Mouse (Mus musculus): ENCODE data around the gene Ewsr1. TPM values are rescaled to one million over a fixed set of nuclear protein-coding genes. Genes with fewer than 3 reads are reported as not detected.

Ewsr1 gene
- total and polyA plus RNA-seq, 3 experiments: 452 to 1,336 (median 570) TPM

GRCm38 (mm10) chr11:5033136-5033535 lies 65.9 kb downstream of the Ewsr1 start:
- no peaks in the 10 kb centered on the region for H3K27me3 ChIP-seq (ENCODE audit: control insufficient read depth in 1 of 2, insufficient read depth in 2 of 2, low read length in 2 of 2)
- peaks cover 0 to 18% of the 10 kb centered on the region in 2 experiments; a peak in 3 of 4 replicates for H3K36me3 ChIP-seq (ENCODE audit: control insufficient read depth in 1 of 2, insufficient read depth in 2 of 2, low read length in 2 of 2)
- H3K9ac ChIP-seq (ENCODE audit: control insufficient read depth, low read depth, low read length, poor library complexity, severe bottlenecking): no peak overlapping the region
- H3K79me2 ChIP-seq (ENCODE audit: control insufficient read depth, insufficient read depth, low read length, poor library complexity): no peaks in the 10 kb centered on the region
- H3K4me1 ChIP-seq (ENCODE audit: control insufficient read depth in 1 of 2, insufficient read depth in 2 of 2, low read length in 2 of 2): no peaks in the 10 kb centered on the region
- no peak overlapping the region for H3K4me3 ChIP-seq (ENCODE audit: control insufficient read depth in 1 of 2, insufficient read depth in 1 of 2, low read depth in 2 of 2, low read length in 2 of 2)
- no peaks in the 10 kb centered on the region for H3K9me3 ChIP-seq (replicated peaks; ENCODE audit: insufficient read depth, low read length)
- no peak overlapping the region for H3K27ac ChIP-seq (ENCODE audit: control insufficient read depth, low read depth, low read length)
- DNase-seq (ENCODE audit: low read depth, low spot score): peak; percentile 63
- TF ChIP-seq RCOR1 (IDR thresholded peaks at IDR 0.05; ENCODE audit: low read depth, low read length) (peak; percentile 83; the same call in 1 of the 2 replicates), ETS1 (IDR thresholded peaks at IDR 0.05; ENCODE audit: low read depth, low read length) (peak; percentile 43; the same call in 1 of the 2 replicates), UBTF (IDR thresholded peaks at IDR 0.05; ENCODE audit: borderline replicate concordance, insufficient read depth, low read depth, low read length) (no peak), NRF1 (IDR thresholded peaks at IDR 0.05; ENCODE audit: insufficient read depth, low read depth, low read length, poor library complexity, severe bottlenecking) (no peak), SIN3A (IDR thresholded peaks at IDR 0.05; ENCODE audit: low read length) (peak; percentile 33; the same call in 1 of the 2 replicates), MXI1 (IDR thresholded peaks at IDR 0.05; ENCODE audit: low read depth, low read length) (0 out of 2 replicates have a peak, but pooled peaks have one; percentile 25), EP300 (IDR thresholded peaks at IDR 0.05; ENCODE audit: low read depth in 1 of 2, low read length in 2 of 2) (peak; percentile 34 to 42; a peak in 3 of 4 replicates), CHD1 (IDR thresholded peaks at IDR 0.05; ENCODE audit: low read depth, low read length) (no peak)

- DNase-seq (ENCODE audit: low read depth, low spot score): no peak
- Histone ChIP-seq H3K79me2 (ENCODE audit: control insufficient read depth, insufficient read depth, low read length, poor library complexity) (no peaks in the 10 kb centered on the region), H3K4me1 (ENCODE audit: control insufficient read depth in 1 of 2, insufficient read depth in 2 of 2, low read length in 2 of 2) (no peaks in the 10 kb centered on the region)
Observed at GRCm38 (mm10) chr11:5032706-5033105, 66.4 kb downstream of the Ewsr1 start.

DNA sequence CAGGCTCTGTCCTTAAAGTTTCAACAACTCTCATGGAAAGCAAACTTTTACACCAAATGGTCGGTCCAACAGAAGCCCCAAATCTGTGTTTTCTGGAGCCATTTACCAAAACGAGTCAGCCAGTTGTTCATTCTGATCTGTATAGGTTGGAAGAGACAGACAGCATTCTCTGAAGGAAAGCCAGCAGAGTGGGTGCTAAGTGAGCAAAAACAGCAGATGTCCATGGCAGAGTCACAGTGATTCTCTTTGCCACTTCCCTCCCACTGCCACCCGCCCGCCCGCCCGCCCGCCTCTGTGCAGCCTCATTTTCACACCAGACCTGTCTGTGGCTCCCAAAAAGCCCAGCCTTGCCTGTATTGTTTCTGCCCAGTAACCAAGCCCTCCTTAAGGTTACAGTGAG lies 70.8 kb downstream of the Ewsr1 start:
- Histone ChIP-seq H3K27ac (ENCODE audit: control insufficient read depth, low read depth, low read length) (no peak overlapping the region), H3K9me3 (replicated peaks; ENCODE audit: insufficient read depth, low read length) (no peaks in the 10 kb centered on the region), H3K9ac (ENCODE audit: control insufficient read depth, low read depth, low read length, poor library complexity, severe bottlenecking) (no peak overlapping the region), H3K79me2 (ENCODE audit: control insufficient read depth, insufficient read depth, low read length, poor library complexity) (no peaks in the 10 kb centered on the region), H3K4me3 (ENCODE audit: control insufficient read depth in 1 of 2, insufficient read depth in 1 of 2, low read depth in 2 of 2, low read length in 2 of 2) (no peak overlapping the region), H3K27me3 (ENCODE audit: control insufficient read depth in 1 of 2, insufficient read depth in 2 of 2, low read length in 2 of 2) (no peaks in the 10 kb centered on the region), H3K36me3 (ENCODE audit: control insufficient read depth in 1 of 2, insufficient read depth in 2 of 2, low read length in 2 of 2) (peaks cover 0 to 21% of the 10 kb centered on the region in 2 experiments; a peak in 3 of 4 replicates), H3K4me1 (ENCODE audit: control insufficient read depth in 1 of 2, insufficient read depth in 2 of 2, low read length in 2 of 2) (no peaks in the 10 kb centered on the region)
- TF ChIP-seq NRF1 (IDR thresholded peaks at IDR 0.05; ENCODE audit: insufficient read depth, low read depth, low read length, poor library complexity, severe bottlenecking) (no peak), MAFK (IDR thresholded peaks at IDR 0.05; ENCODE audit: borderline replicate concordance, low read depth, low read length) (no peak), MYC (IDR thresholded peaks at IDR 0.05; ENCODE audit: low read depth, low read length) (no peak), BHLHE40 (IDR thresholded peaks at IDR 0.05; ENCODE audit: borderline replicate concordance, low read depth, low read length) (no peak), CHD1 (IDR thresholded peaks at IDR 0.05; ENCODE audit: low read depth, low read length) (no peak), MYB (IDR thresholded peaks at IDR 0.05; ENCODE audit: low read depth, low read length) (no peak), USF2 (IDR thresholded peaks at IDR 0.05; ENCODE audit: borderline replicate concordance in 1 of 2, insufficient read depth in 1 of 2, low read depth in 1 of 2, low read length in 2 of 2) (no peak), JUND (IDR thresholded peaks at IDR 0.05; ENCODE audit: low read depth, low read length) (no peak), TCF12 (IDR thresholded peaks at IDR 0.05; ENCODE audit: low read depth, low read length) (no peak), E2F4 (IDR thresholded peaks at IDR 0.05; ENCODE audit: borderline replicate concordance, low read depth, low read length) (no peak), POLR2AphosphoS5 (IDR thresholded peaks at IDR 0.05; ENCODE audit: borderline replicate concordance, low read depth, low read length) (no peak), CHD2 (IDR thresholded peaks at IDR 0.05; ENCODE audit: low read length) (no peak), MAZ (IDR thresholded peaks at IDR 0.05; ENCODE audit: low read depth, low read length) (no peak), POLR2A (IDR thresholded peaks at IDR 0.05; ENCODE audit: control insufficient read depth in 1 of 2, insufficient read depth in 1 of 2, low read depth in 1 of 2, low read length in 2 of 2, poor library complexity in 1 of 2) (no peak), MAX (IDR thresholded peaks at IDR 0.05; ENCODE audit: low read length) (no peak), TAL1 (IDR thresholded peaks at IDR 0.05; ENCODE audit: low read length) (no peak), RCOR1 (IDR thresholded peaks at IDR 0.05; ENCODE audit: low read depth, low read length) (no peak), POLR2AphosphoS2 (IDR thresholded peaks at IDR 0.05; ENCODE audit: low read length) (no peak), ZKSCAN1 (IDR thresholded peaks at IDR 0.05; ENCODE audit: low read depth, low read length) (no peak), MXI1 (IDR thresholded peaks at IDR 0.05; ENCODE audit: low read depth, low read length) (no peak)
- DNase-seq (ENCODE audit: low read depth, low spot score): no peak

More at GRCm38 (mm10) chr11:5032706-5033105, 66.4 kb downstream of the Ewsr1 start:
- H3K27ac ChIP-seq (ENCODE audit: control insufficient read depth, low read depth, low read length): no peak overlapping the region
- TF ChIP-seq ZKSCAN1 (IDR thresholded peaks at IDR 0.05; ENCODE audit: low read depth, low read length) (peak; percentile 99), POLR2AphosphoS2 (IDR thresholded peaks at IDR 0.05; ENCODE audit: low read length) (no peak)
- H3K9ac ChIP-seq (ENCODE audit: control insufficient read depth, low read depth, low read length, poor library complexity, severe bottlenecking): no peak overlapping the region
- H3K4me3 ChIP-seq (ENCODE audit: control insufficient read depth in 1 of 2, insufficient read depth in 1 of 2, low read depth in 2 of 2, low read length in 2 of 2): no peak overlapping the region
- H3K27me3 ChIP-seq (ENCODE audit: control insufficient read depth in 1 of 2, insufficient read depth in 2 of 2, low read length in 2 of 2): no peaks in the 10 kb centered on the region
- peaks cover 0 to 18% of the 10 kb centered on the region in 2 experiments; a peak in 3 of 4 replicates for H3K36me3 ChIP-seq (ENCODE audit: control insufficient read depth in 1 of 2, insufficient read depth in 2 of 2, low read length in 2 of 2)
- no peaks in the 10 kb centered on the region for H3K9me3 ChIP-seq (replicated peaks; ENCODE audit: insufficient read depth, low read length)
